Mouse (Mus musculus): ENCODE results near the gene Sorl1.

The Sorl1 gene

GRCm38 (mm10) chr9:42123713-42124576 lies at the start of gene Sorl1:
TSS of gene Sorl1 (minus strand) at chr9:42124297.
- peak; percentile 86 to 87 for DNase-seq

DNA sequence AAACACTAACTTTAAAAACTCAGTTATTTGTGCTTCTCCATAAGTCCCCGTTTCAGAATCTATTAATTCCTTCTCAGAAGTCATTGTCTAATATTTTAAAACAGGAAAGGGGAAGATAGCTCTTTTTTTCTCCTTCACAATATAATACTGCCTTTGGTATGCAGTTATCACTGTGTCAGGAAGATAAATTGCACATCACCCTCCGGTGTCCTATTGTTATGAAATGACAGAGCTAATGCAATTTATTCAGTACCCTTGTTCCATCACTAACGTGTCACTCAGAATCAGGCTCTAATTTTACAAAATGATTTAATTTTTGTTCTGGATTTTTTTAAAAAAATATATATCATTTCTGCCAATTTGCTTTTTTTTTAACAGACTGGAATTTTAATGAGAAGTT lies 49.7 kb upstream of the Sorl1 start:
- no peak for DNase-seq

DNA sequence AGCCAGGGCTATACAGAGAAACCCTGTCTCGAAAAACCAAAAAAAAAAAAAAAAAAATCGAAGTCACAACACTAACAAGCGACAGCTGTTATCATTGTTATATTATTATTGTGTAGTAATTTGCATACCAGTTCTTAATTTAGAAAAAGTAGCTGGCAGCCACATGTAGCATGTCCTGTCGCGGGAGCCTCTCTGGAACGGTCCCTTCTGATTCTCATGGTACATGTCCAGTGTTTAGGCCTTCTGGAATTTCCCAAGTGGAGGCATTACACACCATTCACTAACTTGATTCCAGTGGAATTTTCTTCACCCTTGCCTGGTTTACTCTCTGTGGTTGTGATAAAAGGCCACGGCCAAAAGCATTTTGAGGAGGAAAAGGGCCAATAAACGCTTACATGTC lies 45.4 kb upstream of the Sorl1 start:
- DNase-seq, result peak in 1 of 2 experiments; percentile 36

- no peak for DNase-seq
These were observed 44.9 kb upstream of the Sorl1 start for GRCm38 (mm10) chr9:42169025-42169424.

DNA sequence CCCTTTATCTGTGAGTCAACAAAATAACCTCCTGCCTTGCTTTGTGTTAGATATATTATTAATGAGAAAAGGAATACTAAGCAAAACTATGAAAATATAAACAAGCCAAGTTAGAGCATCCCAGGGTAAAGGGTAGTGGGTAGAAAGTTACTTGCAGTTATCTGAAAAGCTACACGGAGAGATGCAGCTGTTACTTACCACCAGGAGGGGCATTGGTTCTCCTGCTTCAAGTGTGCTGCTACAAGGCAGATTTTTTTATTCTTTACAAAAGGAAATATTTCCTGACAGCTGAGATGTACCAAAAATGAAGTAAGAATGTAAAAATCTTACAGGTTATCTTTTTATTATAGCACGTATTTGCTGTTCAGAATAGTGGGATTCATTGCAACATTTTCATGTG lies 40.8 kb upstream of the Sorl1 start:
- no peak for DNase-seq

DNA sequence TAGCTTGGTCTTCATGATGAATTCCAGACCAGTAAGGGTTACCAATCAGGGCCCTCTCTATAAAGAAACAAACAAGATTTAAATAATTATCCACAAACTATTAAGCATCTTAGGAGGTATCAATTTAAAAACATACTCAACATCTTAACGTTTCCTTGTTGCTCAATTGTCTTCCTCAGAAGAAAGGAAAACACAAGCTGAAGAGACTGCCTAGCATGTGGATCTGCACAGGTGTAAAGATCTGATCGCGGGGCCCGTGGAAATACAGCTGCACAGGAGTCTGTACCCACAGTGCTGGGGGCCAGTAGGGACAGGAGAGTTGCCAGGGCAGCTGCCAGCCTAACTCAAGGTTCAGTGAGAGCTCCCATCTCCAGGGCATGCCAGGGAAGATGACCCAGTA lies 38.9 kb upstream of the Sorl1 start:
- no peak for DNase-seq

- no peak for DNase-seq
These were observed 35.3 kb upstream of the Sorl1 start for GRCm38 (mm10) chr9:42159376-42159775.

- DNase-seq, result no peak
These were observed 34.6 kb upstream of the Sorl1 start for GRCm38 (mm10) chr9:42158652-42159051.

DNA sequence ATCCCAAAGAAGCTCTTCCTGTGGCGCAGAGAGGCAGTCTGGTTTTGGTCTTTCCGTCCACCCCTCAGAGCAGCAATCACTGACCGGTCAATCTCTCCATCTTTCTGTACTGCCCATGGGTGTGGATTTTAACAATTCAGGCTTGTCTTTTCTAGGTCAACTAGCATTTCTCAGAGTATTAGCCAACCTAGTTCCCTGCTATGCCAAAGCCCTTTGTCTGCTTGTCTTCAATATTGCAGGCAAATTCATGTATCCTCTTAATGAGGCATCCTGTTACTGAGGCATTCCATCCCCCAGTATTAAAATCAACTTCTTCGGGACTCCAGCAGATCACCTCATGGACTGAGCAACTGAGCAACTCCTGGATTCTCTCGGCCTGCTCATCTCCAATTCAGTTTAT lies 33.9 kb upstream of the Sorl1 start:
- no peak for DNase-seq

DNA sequence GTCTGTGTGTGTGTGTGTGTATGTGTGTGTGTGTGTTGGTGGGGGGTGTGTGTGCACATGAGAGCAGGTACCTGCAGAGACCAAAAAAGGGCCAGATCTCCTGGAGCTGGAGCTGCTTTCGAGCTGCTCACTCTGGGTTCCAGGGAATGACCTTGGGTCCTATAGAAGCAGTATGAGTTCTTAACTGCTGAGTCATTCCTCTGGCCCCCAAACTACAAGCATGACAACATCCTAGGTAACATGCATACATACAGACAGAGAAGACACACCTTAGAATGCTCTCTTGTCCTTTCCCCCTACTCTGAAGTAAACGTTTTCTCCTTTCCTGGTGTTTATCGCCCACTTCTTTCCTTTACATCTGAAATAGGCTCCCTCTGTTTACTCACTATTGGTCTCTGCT lies 32.5 kb upstream of the Sorl1 start:
- no peak for DNase-seq

GRCm38 (mm10) chr9:42154682-42155081 lies 30.6 kb upstream of the Sorl1 start:
- DNase-seq, result no peak

- no peak for DNase-seq
These were observed 24.7 kb upstream of the Sorl1 start for GRCm38 (mm10) chr9:42148816-42149215.

- DNase-seq, result no peak
These were observed 23.9 kb upstream of the Sorl1 start for GRCm38 (mm10) chr9:42148036-42148435.

GRCm38 (mm10) chr9:42146463-42146862 lies 22.4 kb upstream of the Sorl1 start:
- DNase-seq, result no peak

- DNase-seq, result peak in 1 of 2 experiments; percentile 18
These were observed 17.6 kb upstream of the Sorl1 start for GRCm38 (mm10) chr9:42141549-42142210.

- DNase-seq, result no peak
These were observed 14.3 kb upstream of the Sorl1 start for GRCm38 (mm10) chr9:42138248-42138858.

- DNase-seq, result no peak
These were observed 13.5 kb upstream of the Sorl1 start for GRCm38 (mm10) chr9:42137578-42137977.

DNA sequence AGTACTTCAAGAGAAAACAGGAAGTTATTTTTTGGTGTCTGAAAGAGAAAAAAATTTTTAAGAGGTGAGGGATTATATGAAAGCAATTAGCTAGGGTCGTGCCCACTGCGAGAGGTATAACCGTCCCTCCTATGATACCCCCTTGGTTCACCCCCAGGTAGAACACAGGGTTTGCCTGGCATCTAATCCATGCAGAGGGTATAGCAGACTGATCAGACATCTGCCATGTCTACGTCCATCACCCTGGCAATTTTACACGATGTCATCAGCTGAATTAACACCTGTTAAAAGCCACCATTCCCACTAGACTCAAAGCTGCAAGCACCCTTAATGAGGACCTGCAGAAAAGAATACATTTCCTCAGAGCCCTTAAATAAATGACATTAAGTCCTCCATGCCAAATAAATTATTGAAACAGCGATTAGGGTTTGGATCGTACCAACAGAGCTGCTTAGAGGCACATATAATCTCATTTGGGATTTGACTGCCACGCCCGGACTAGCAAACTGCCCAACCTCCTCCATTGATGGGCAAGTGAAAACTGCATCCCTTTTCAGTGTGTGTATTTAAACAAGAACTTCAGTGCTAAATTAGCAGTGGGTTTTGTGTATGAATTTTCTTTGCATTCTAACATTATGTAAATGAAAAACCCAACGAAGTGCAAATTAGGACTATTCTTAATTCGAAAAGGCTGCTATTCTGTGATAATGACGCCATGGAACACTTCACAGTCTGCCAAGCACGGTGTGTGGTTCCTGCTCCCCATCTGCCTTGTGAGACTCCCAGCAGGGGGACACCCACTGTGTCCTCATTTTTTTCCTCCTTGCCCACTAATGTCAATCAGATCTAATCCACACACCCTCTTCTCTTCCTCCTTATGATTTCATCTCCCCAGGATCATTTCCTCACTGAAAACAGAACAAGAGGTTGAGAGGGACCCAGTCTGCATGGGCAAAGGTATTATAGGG lies 7.0 kb upstream of the Sorl1 start:
- no peak for DNase-seq

- peak in 1 of 2 experiments; percentile 23 for DNase-seq
These were observed 3.9 kb upstream of the Sorl1 start for GRCm38 (mm10) chr9:42127983-42128382.

DNA sequence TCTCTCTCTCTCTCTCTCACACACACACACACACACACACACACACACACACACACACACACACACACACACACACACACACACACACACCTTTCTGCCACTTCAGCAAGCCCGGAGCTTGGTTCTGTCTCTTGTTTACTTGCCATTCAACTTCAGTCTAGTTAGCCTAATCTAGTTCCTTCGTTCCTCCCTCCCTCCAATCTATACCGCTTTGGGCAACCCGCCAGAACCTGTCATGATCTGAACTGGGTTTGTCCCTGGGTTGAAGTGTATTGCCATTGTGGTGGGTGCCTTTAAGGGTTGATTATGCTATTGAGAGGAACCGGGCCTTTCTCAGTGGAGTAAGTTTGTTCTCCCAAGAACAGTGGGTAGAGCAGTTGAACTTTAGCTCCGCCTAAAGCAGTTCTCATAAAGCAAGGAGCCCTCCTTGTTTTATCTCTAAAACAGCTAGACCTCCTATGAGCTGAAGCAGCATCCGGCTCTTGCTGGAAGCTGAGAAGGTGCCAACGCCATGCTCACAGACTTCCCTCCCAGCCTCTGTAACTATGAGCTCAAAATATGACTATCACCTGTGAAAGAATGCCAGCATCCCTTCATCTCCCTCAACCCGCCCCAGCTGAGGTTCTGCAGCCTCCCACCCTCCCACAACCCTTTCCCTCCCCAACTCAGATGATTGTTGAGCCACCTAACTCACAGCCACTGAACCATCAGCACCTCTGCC lies 1.3 kb upstream of the Sorl1 start:
- no peak for DNase-seq

DNA sequence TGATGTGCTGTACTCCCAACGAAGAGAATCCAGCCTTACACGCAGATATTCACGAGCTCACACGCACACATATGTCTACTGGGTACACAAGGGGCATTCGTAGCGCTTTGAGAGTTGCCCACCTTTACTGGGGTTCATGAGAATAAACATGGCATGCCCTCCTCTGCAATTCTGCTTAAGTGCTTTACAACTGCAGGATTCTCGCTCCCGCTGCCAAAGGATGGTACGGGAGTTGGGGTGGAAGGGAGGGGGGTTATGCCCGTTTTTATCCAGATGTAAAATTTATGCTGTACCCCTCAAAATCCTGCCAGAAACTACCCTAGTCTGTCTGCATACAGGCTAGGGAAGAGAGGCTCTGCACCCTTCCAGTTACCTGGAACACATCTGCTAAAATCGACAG lies 893 bp downstream of the Sorl1 start:
- no peak for DNase-seq

DNA sequence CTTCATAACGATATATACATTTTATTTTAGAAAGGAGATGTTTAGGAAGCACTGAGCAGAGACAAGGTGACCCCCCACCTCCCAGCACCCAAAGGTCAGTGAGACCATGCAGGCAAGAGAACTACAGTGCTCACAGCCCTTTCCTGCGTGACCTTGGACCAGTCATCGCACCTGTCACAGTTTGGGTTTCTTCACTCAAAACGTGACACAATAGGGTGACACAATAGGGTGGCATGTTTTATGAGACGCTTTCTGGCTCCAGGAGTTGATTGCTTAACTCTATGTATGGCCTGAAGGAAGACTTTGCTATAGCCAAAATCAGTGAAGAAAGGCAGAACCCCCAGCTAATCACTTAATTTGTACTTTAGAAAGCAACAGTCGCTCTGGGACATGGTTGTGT lies 1.7 kb downstream of the Sorl1 start:
- no peak for DNase-seq

Measured in lung, postnatal 4 days (tissue).